Mouse (Mus musculus) 3134 (cell line): Measurements from ENCODE around the gene Cnpy3.

ENCODE experiments used
- DNase-seq: peaks from one replicate; pipeline ENCODE4 v3.0.0-alpha.2; 2011; ENCODE audit warnings: low spot score; ENCODE audit not compliant: insufficient read length; ENCODE audit errors: extremely low read depth

Gene Cnpy3

DNA sequence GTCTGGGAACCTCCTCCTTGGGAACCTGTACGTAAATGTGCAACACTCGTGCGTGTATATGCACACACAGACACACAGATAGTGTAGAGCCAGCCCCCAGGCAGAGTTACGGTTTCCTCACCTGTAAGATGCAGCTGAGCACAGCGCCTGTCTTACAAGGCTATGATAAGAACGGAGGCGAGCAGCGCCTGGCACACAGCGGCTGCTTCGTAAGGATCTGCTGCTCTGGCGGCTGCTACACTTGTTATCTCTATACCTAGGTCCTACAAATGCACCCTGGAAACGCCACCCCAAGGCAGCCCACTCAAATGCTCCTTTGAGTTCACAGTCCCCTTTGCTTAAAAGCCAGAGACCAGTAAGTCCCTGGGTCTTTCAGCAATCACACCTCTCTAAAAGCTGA, 61.3 kb downstream of the Cnpy3 start:
- DNase-seq, result no peak

DNA sequence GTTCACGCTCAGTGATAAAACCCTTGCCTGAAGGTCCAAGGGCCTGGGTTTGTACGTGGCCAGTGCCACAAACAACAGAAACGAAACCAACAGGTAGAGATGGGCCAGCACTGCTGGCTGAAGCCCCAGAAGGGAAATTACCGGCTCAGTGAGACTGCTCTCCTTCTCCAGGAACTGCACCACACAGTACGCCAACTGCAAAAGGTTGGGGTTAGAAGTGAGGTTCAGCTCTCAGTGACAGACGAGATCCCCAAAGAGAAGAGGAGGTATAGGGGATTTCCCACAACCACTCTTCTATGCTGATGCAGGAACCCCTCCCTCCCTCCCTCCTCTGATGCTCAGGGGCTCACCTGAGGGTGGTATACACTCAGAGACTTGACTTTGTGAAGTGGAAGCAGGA, 66.1 kb downstream of the Cnpy3 start:
- DNase-seq, result no peak
